Mouse (Mus musculus) liver, embryonic 14.5 days (tissue): Measurements from ENCODE around the gene BC034090. TPM values are rescaled to one million over a fixed set of nuclear protein-coding genes. Genes with fewer than 3 reads are reported as not detected.

Experiments
- ATAC-seq: fragments of 200-750 bp; cut with Nextera tagmentation; 2 replicates; pipeline ENCODE4 v1.8.0; 2017; ENCODE audit warnings: moderate number of reproducible peaks, mild to moderate bottlenecking, moderate library complexity; ENCODE audit not compliant: insufficient read depth
- DNase-seq, 3 experiments: peaks; one replicate each; pipeline ENCODE4 v3.0.0-alpha.2; 2012 to 2013; ENCODE audit warnings: low read depth in 3 of 3, low spot score in 3 of 3
- H3K27ac ChIP-seq: fragments of 300-500 bp; sonication (generic); 2 replicates; pipeline ENCODE4 v1.5.1; 2014; ENCODE audit warnings: moderate library complexity, mild to moderate bottlenecking, control low read depth, inconsistent platforms
- H3K27me3 ChIP-seq: fragments of 300-500 bp; sonication (generic); 2 replicates; pipeline ENCODE4 v1.6.1; 2014; ENCODE audit warnings: mild to moderate bottlenecking, low read length, moderate library complexity; ENCODE audit not compliant: control insufficient read depth, insufficient read depth
- H3K36me3 ChIP-seq: fragments of 300-500 bp; sonication (generic); replicated peaks from 2 replicates; pipeline ENCODE4 v1.6.1; 2014; ENCODE audit warnings: low read depth; ENCODE audit not compliant: control insufficient read depth, insufficient read depth
- H3K4me1 ChIP-seq, 2 experiments: fragments of 200-500 bp in 1 of 2; fragments of 300-500 bp in 1 of 2; sonication (generic) in 1 of 2; replicated peaks; 2 replicates each; pipeline ENCODE4 v1.6.1; 2012 to 2014; ENCODE audit warnings: antibody characterized with exemption in 1 of 2, inconsistent platforms in 1 of 2, low read length in 1 of 2; ENCODE audit not compliant: control insufficient read depth in 2 of 2, insufficient read depth in 2 of 2
- H3K4me2 ChIP-seq: fragments of 300-500 bp; sonication (generic); 2 replicates; pipeline ENCODE4 v1.6.1; 2014; ENCODE audit warnings: low read depth, mild to moderate bottlenecking, control low read depth, moderate library complexity
- H3K4me3 ChIP-seq, 2 experiments: fragments of 200-500 bp in 1 of 2; fragments of 300-500 bp in 1 of 2; sonication (generic) in 1 of 2; 2 replicates each; pipeline ENCODE4 v1.5.1; 2012 to 2014; ENCODE audit warnings: low read depth in 2 of 2, low read length in 2 of 2, mild to moderate bottlenecking in 2 of 2, control low read depth in 1 of 2, inconsistent platforms in 1 of 2, moderate library complexity in 1 of 2; ENCODE audit not compliant: insufficient read depth in 1 of 2
- H3K9ac ChIP-seq: fragments of 300-500 bp; sonication (generic); replicated peaks from 2 replicates; pipeline ENCODE4 v1.6.1; 2014; ENCODE audit warnings: mild to moderate bottlenecking, control low read depth, moderate library complexity
- H3K9me3 ChIP-seq: fragments of 300-500 bp; sonication (generic); 2 replicates; pipeline ENCODE4 v1.6.1; 2016; ENCODE audit warnings: low read length, mixed read lengths; ENCODE audit not compliant: control insufficient read depth
- CTCF ChIP-seq: IDR thresholded peaks from 2 replicates; pipeline ENCODE4 v1.5.1; 2016; ENCODE audit warnings: antibody characterized with exemption, low read depth, control low read depth
- EP300 ChIP-seq: IDR thresholded peaks from 2 replicates; pipeline ENCODE4 v1.6.1; 2016; ENCODE audit warnings: antibody characterized with exemption, low read depth
- WGBS: fragments of 180-500 bp; shearing (Covaris S2); extraction: QIAGEN DNeasy Blood & Tissue Kit; methylation state at CpG from one replicate; pipeline ENCODE4 v1.1.7; 2014; ENCODE audit not compliant: insufficient replicate concordance; 5-methylcytosine and 5-hydroxymethylcytosine counted together
- polyA plus RNA-seq, 2 experiments: library from polyadenylated mRNA; depleted of rRNA in 1 of 2; stranded (reverse) in 1 of 2; unstranded in 1 of 2; fragments of >200 nt; fragmentation: Nextera tagmentation in 1 of 2; extraction: Ambion mirVana in 1 of 2; gene quantifications; 2 replicates each; pipeline versions ENCODE4 v1.2.1 to v1.2.3; 2012 to 2014

Gene BC034090
- polyA plus RNA-seq, 2 experiments, result 0.06 to 0.32 TPM

GRCm38 (mm10) chr1:155196691-155197090 lies 47.6 kb downstream of the BC034090 start:
- H3K27ac ChIP-seq, result no peak overlapping the region
- no peak overlapping the region for H3K9ac ChIP-seq
- no peaks in the 10 kb centered on the region for H3K27me3 ChIP-seq
- no peaks in the 10 kb centered on the region for H3K9me3 ChIP-seq
- H3K4me1 ChIP-seq, result no peaks in the 10 kb centered on the region; a peak in 1 of 4 replicates
- DNase-seq (no peak), ATAC-seq (no peak)
- no peak overlapping the region for H3K4me2 ChIP-seq
- H3K4me3 ChIP-seq, result no peak overlapping the region
- no peaks in the 10 kb centered on the region; the same call in 1 of the 2 replicates for H3K36me3 ChIP-seq
- WGBS, result 73% methylated on average over 4 of the region's 4 CpGs
- TF ChIP-seq EP300, result no peak
- TF ChIP-seq CTCF, result no peak

- no peaks in the 10 kb centered on the region for H3K4me1 ChIP-seq
- ATAC-seq (no peak), DNase-seq (no peak)
- TF ChIP-seq CTCF, result no peak
- TF ChIP-seq EP300, result no peak
- H3K9me3 ChIP-seq, result no peaks in the 10 kb centered on the region
- 79% methylated on average over 15 of the region's 15 CpGs for whole genome bisulfite sequencing
- H3K27me3 ChIP-seq, result no peaks in the 10 kb centered on the region
- H3K27ac ChIP-seq, result no peak overlapping the region
- no peak overlapping the region for H3K4me2 ChIP-seq
- no peaks in the 10 kb centered on the region for H3K36me3 ChIP-seq
- no peak overlapping the region for H3K4me3 ChIP-seq
- no peak overlapping the region for H3K9ac ChIP-seq
These were observed 51.4 kb downstream of the BC034090 start for GRCm38 (mm10) chr1:155192805-155193368.

- Histone ChIP-seq H3K9me3 (no peaks in the 10 kb centered on the region), H3K36me3 (no peaks in the 10 kb centered on the region), H3K9ac (no peak overlapping the region), H3K27me3 (no peaks in the 10 kb centered on the region), H3K4me3 (no peak overlapping the region), H3K4me1 (no peaks in the 10 kb centered on the region), H3K4me2 (no peak overlapping the region), H3K27ac (no peak overlapping the region)
- TF ChIP-seq EP300 (no peak), CTCF (no peak)
- no peak for ATAC-seq
- DNase-seq, result no peak
- WGBS, result 69% methylated on average over 2 of the region's 2 CpGs
These were observed 52.6 kb downstream of the BC034090 start for GRCm38 (mm10) chr1:155191671-155192070.

GRCm38 (mm10) chr1:155191219-155191618 lies 53.0 kb downstream of the BC034090 start:
- 75% methylated on average over 8 of the region's 8 CpGs for WGBS
- no peaks in the 10 kb centered on the region for H3K36me3 ChIP-seq
- H3K27ac ChIP-seq, result no peak overlapping the region
- H3K27me3 ChIP-seq, result no peaks in the 10 kb centered on the region
- H3K9me3 ChIP-seq, result no peaks in the 10 kb centered on the region
- no peak overlapping the region for H3K4me3 ChIP-seq
- no peak for TF ChIP-seq CTCF
- no peak for TF ChIP-seq EP300
- DNase-seq (no peak), ATAC-seq (no peak)
- H3K4me2 ChIP-seq, result no peak overlapping the region
- H3K9ac ChIP-seq, result no peak overlapping the region
- H3K4me1 ChIP-seq, result no peaks in the 10 kb centered on the region

GRCm38 (mm10) chr1:155188656-155189055 lies 55.6 kb downstream of the BC034090 start:
- no peaks in the 10 kb centered on the region for H3K4me1 ChIP-seq

More at GRCm38 (mm10) chr1:155188656-155189055, 55.6 kb downstream of the BC034090 start:
- no peaks in the 10 kb centered on the region for H3K9me3 ChIP-seq
- ATAC-seq, result no peak
- no peak overlapping the region for H3K4me2 ChIP-seq
- no peak for DNase-seq
- H3K27ac ChIP-seq, result no peak overlapping the region
- H3K36me3 ChIP-seq, result no peaks in the 10 kb centered on the region
- WGBS, result 67% methylated on average over 4 of the region's 4 CpGs
- TF ChIP-seq EP300 (no peak), CTCF (no peak)
- no peak overlapping the region for H3K9ac ChIP-seq
- H3K27me3 ChIP-seq, result no peaks in the 10 kb centered on the region
- no peak overlapping the region for H3K4me3 ChIP-seq
